Mouse (Mus musculus) forebrain, embryonic 11.5 days (tissue): ENCODE results near the gene Chn2. TPM values are rescaled to one million over a fixed set of nuclear protein-coding genes. Genes with fewer than 3 reads are reported as not detected.

ENCODE experiments used
- ATAC-seq: fragments of 200-750 bp; cut with Nextera tagmentation; replicated peaks from 2 replicates; pipeline ENCODE4 v1.8.0; 2017; ENCODE audit warnings: moderate TSS enrichment; ENCODE audit not compliant: low FRiP score
- DNase-seq: peaks from one replicate; pipeline ENCODE4 v3.0.0-alpha.2; 2017; ENCODE audit warnings: low spot score
- H3K27ac ChIP-seq: fragments of 300-500 bp; sonication (generic); 2 replicates; pipeline ENCODE4 v1.5.1; 2014; ENCODE audit warnings: low read depth, low read length
- H3K27me3 ChIP-seq: fragments of 300-500 bp; sonication (generic); 2 replicates; pipeline ENCODE4 v1.6.1; 2014; ENCODE audit warnings: mild to moderate bottlenecking, low read length, mixed read lengths; ENCODE audit not compliant: control insufficient read depth, insufficient read depth
- H3K36me3 ChIP-seq: fragments of 300-500 bp; sonication (generic); 2 replicates; pipeline ENCODE4 v1.6.1; 2014; ENCODE audit warnings: mild to moderate bottlenecking, low read length, moderate library complexity, mixed read lengths; ENCODE audit not compliant: control insufficient read depth, insufficient read depth
- H3K4me1 ChIP-seq: fragments of 300-500 bp; sonication (generic); replicated peaks from 2 replicates; pipeline ENCODE4 v1.6.1; 2014; ENCODE audit warnings: low read length, mixed read lengths; ENCODE audit not compliant: control insufficient read depth, insufficient read depth
- H3K4me2 ChIP-seq: fragments of 300-500 bp; sonication (generic); 2 replicates; pipeline ENCODE4 v1.6.1; 2014; ENCODE audit warnings: low read depth, mild to moderate bottlenecking, low read length, moderate library complexity, mixed read lengths; ENCODE audit not compliant: severe bottlenecking
- H3K4me3 ChIP-seq: fragments of 300-500 bp; sonication (generic); 2 replicates; pipeline ENCODE4 v1.5.1; 2014; ENCODE audit warnings: low read depth, low read length
- H3K9ac ChIP-seq: fragments of 300-500 bp; sonication (generic); 2 replicates; pipeline ENCODE4 v1.6.1; 2014; ENCODE audit warnings: low read length
- H3K9me3 ChIP-seq: fragments of 300-500 bp; sonication (generic); 2 replicates; pipeline ENCODE4 v1.6.1; 2016; ENCODE audit warnings: low read length, mixed read lengths; ENCODE audit not compliant: control insufficient read depth
- WGBS: fragments of 180-500 bp; shearing (Covaris S2); extraction: QIAGEN DNeasy Blood & Tissue Kit; methylation state at CpG from one replicate; pipeline ENCODE4 v1.1.7; 2014; 5-methylcytosine and 5-hydroxymethylcytosine counted together
- polyA plus RNA-seq: library from polyadenylated mRNA; unstranded; fragments of >200 nt; fragmentation: Nextera tagmentation; extraction: Ambion mirVana; gene quantifications from 2 replicates; pipeline ENCODE4 v1.2.1, GENCODE M21; 2014

Gene Chn2
- polyA plus RNA-seq, 1 experiment from 2014 or later, result 20.3 TPM

DNA sequence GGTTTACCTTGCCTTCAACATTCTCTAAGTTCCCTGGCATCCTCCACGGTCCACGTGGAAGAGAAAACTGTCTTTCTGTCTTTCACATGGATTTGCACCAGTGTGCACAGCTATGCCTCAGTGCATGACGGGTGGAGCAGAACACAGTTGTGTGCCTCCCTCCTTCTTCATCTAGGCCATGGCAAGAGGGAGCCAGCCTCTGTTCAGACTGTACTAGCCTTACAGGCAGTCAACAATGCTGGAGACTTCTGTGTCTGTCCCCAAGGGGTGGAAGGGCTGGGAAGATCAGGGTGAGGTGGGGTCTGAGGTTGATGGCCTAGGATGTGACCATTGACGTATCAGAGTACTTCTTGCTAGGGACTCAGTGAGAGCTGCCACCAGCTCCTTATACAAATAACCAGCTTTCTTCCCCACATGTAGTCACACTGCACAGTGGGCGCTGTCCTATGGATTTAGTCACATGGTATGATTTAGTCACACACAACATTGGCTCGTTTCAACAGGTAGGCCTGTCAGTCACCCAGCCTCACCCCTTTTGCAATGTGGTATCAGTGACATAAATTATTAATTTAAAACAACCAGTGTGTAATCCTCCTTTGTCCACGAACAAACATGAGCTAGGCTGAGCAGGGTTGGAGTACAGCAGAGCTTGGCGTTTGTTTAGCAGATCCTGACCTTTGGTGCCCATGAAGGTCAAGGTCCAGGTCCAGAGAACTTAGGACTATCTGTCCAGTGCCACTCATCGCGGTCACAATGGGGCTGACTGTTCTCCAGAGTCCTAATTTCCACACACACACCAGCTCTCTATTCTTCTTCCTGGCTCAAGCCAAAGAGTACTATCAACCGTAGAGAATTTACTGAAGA lies 7.8 kb downstream of the Chn2 start:
- ATAC-seq, result no peak
- Histone ChIP-seq H3K4me2 (no peak overlapping the region), H3K27ac (no peak overlapping the region), H3K9me3 (no peaks in the 10 kb centered on the region), H3K4me1 (no peaks in the 10 kb centered on the region), H3K4me3 (no peak overlapping the region), H3K36me3 (no peaks in the 10 kb centered on the region), H3K9ac (no peak overlapping the region), H3K27me3 (no peaks in the 10 kb centered on the region)
- DNase-seq, result no peak
- 88% methylated on average over 11 of the region's 11 CpGs for WGBS

DNA sequence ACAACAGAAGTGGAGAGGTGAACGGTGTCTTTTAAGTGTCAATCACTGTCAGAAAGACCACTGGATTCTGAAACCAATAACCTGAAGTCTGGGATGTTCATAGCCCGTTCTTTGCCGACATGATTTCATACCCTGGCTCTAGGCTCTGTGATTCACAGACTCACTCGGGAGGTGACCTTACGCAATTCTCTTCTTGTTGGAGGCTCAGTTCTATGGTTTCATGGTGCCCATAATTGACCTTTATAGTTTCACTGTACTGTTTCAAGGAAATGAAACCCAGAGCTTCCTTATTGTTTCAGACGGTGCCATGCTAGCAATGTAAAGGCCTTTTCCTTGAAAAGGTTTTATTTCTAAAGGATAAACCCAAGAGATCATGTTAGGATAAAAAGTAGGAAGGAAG lies 9.4 kb downstream of the Chn2 start:
- H3K4me3 ChIP-seq, result no peak overlapping the region
- 94% methylated on average over 6 of the region's 6 CpGs for WGBS
- H3K9ac ChIP-seq, result no peak overlapping the region
- H3K27me3 ChIP-seq, result no peaks in the 10 kb centered on the region
- H3K4me1 ChIP-seq, result no peaks in the 10 kb centered on the region
- ATAC-seq (no peak), DNase-seq (no peak)
- no peaks in the 10 kb centered on the region for H3K9me3 ChIP-seq
- H3K27ac ChIP-seq, result no peak overlapping the region
- H3K36me3 ChIP-seq, result no peaks in the 10 kb centered on the region
- H3K4me2 ChIP-seq, result no peak overlapping the region

DNA sequence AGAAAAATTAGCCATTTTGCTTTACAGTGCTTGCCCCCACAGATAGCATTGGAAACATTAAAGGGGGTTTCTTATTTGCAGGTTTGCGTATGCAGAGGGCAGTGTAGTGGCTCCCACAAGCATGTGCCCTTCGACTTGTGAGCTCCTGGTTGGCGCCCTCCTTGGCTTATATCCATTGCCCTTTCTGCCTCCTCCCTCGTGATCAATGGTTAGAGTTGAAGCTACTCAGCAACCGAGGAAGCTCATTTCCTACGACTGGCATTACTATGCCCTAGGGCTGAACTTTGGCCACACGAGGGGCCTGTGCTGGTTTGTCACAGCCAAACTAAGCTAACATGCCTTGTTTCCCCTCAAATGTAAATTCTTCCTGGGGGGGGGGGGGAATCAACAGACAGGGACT lies 11.8 kb downstream of the Chn2 start:
- Histone ChIP-seq H3K4me2 (no peak overlapping the region), H3K9ac (no peak overlapping the region), H3K9me3 (no peaks in the 10 kb centered on the region), H3K4me1 (0 out of 2 replicates have a peak, but pooled peaks cover 2% of the 10 kb centered on the region), H3K36me3 (no peaks in the 10 kb centered on the region), H3K27me3 (no peaks in the 10 kb centered on the region), H3K27ac (no peak overlapping the region), H3K4me3 (no peak overlapping the region)
- WGBS, result 67% methylated on average over 7 of the region's 7 CpGs
- no peak for DNase-seq
- ATAC-seq, result no peak

DNA sequence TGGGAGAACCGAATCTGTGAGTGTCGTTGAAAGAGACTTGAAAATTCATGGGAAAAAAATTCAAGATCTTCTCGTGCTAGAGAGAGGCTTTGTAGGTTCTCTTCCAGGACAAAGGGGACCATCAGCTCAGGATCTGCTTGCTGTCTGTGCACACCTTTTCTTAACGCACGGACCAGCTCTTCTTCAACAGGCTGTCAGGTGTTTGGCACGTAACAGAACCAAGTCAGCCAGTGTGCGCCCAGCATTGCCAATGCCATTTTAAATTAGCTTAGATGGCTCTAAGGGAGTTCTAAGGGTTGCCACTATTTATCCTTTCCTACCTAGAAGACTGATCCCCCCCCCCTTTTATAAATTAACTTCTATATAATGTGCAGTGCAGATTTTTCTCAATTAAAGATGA lies 12.8 kb downstream of the Chn2 start:
- Histone ChIP-seq H3K27ac (no peak overlapping the region), H3K27me3 (no peaks in the 10 kb centered on the region), H3K4me1 (0 out of 2 replicates have a peak, but pooled peaks cover 2% of the 10 kb centered on the region), H3K9ac (no peak overlapping the region), H3K4me2 (no peak overlapping the region), H3K9me3 (no peaks in the 10 kb centered on the region), H3K4me3 (no peak overlapping the region), H3K36me3 (no peaks in the 10 kb centered on the region)
- DNase-seq (no peak), ATAC-seq (no peak)
- WGBS, result 90% methylated on average over 7 of the region's 7 CpGs

DNA sequence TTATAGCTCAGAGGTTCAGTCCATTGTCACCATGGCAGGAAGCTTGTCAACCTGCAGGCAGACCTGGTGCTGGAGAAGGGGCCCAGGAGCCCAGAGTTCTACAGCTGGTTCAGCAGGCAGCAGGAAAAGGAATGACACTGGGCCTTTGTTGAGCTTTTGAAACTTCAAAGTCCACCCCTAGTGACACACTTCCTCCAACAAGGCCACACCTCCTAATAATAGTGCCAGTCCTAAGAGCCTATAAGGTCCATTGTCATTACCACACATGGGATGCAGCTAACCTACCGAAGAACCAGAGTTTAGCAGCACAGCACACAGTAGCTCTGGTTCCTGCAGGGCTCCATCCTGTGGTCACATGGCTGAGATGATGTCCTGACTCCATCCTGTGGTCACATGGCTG lies 13.3 kb downstream of the Chn2 start:
- 94% methylated on average over 1 of the region's 1 CpGs for WGBS
- Histone ChIP-seq H3K9me3 (no peaks in the 10 kb centered on the region), H3K9ac (no peak overlapping the region), H3K36me3 (no peaks in the 10 kb centered on the region), H3K4me1 (0 out of 2 replicates have a peak, but pooled peaks cover 2% of the 10 kb centered on the region), H3K4me2 (no peak overlapping the region), H3K4me3 (no peak overlapping the region), H3K27ac (no peak overlapping the region), H3K27me3 (no peaks in the 10 kb centered on the region)
- DNase-seq (no peak), ATAC-seq (no peak)

DNA sequence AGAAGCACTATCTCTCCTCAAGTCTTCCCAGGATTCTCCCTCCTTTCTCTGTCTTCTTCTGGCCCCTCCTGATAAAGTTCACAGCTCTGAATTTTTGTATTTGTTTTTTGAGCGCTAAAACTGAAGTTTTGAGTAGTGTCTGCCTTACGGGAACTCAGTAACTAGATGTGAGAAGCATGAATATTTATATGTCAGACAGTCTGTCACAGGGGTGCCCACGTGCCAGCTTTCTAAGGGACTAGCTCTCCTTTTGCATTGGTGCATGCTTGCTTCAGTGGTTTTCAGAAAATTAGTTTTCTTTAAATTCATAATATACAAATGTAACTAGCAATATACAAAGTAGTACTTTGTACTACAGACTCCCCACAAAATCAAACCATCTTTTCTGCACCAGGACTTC lies 14.0 kb downstream of the Chn2 start:
- H3K27ac ChIP-seq, result no peak overlapping the region
- H3K4me2 ChIP-seq, result no peak overlapping the region
- no peaks in the 10 kb centered on the region for H3K9me3 ChIP-seq
- DNase-seq (no peak), ATAC-seq (no peak)
- H3K4me3 ChIP-seq, result no peak overlapping the region
- H3K9ac ChIP-seq, result no peak overlapping the region
- H3K4me1 ChIP-seq, result 0 out of 2 replicates have a peak, but pooled peaks cover 2% of the 10 kb centered on the region
- no peaks in the 10 kb centered on the region for H3K27me3 ChIP-seq
- 92% methylated on average over 3 of the region's 3 CpGs for WGBS
- no peaks in the 10 kb centered on the region for H3K36me3 ChIP-seq

DNA sequence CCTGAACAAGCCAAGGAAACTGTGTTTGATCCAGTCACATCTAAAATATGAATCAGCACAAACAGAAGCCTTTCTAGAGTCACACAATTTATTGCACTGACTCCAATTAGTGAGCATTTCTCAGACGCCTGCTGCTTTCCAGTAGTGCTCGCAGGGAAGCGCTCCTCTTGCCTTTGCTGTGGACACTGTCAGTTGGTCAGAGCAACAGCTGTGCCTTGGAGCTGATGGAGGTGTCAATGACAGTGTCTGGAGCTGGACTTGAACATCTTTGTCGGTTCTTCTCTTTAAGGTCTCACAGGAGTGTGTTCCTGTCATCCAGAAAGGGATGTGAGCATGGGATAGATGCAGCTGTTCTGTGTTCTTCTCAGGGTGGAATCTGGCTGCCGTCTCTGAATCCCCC lies 16.0 kb downstream of the Chn2 start:
- no peak for ATAC-seq
- no peak for DNase-seq
- no peak overlapping the region for H3K4me2 ChIP-seq
- no peaks in the 10 kb centered on the region for H3K27me3 ChIP-seq
- 0 out of 2 replicates have a peak, but pooled peaks cover 2% of the 10 kb centered on the region for H3K4me1 ChIP-seq
- H3K9ac ChIP-seq, result no peak overlapping the region
- H3K36me3 ChIP-seq, result no peaks in the 10 kb centered on the region
- H3K27ac ChIP-seq, result no peak overlapping the region
- no peak overlapping the region for H3K4me3 ChIP-seq
- WGBS, result 78% methylated on average over 5 of the region's 5 CpGs
- H3K9me3 ChIP-seq, result no peaks in the 10 kb centered on the region

DNA sequence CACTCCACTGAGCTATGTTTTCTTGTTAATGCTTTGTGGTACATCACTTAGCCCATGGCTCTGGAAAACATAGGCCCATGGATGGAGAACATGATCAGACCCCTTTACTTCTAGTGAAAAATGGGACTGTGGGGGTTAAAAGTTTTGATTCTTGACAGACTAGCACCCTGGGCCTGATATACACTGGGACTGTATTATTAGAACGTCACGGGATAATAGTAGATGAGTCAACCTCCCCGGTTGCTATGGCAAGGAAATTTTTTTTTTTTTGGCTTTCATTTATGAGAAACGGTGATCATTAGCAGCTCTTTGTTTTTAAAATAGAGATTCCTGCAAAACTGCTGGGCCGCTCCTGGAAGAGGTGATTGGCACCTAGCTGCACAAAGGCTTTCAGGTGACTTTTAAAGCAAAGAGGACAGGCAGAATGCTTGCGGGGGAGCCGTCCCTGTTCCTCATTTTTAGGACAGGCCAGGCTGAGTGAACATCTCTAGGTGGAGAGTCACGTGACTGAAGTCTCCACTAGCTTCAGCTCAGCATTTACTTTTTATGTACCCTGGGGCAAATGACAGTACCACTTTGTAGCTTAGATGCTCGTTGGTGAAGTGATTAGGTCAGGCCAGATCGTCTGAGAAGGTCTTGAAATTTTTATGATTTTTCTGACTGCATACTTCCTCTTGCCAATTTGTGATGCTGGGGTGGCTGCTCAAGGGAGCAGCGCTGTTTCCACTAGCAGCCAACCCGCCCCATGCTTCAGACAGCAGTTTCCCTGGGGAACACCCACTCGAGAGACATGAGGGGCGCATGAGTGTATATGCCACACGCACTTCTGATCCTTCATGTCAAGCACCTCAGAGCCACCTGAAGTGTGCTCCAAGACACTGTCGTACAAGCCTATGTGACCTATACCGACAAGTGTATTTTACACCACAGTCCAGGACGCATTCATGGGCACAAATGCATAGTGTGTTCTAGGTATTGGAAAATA lies 17.5 kb downstream of the Chn2 start:
- no peaks in the 10 kb centered on the region for H3K36me3 ChIP-seq
- H3K27ac ChIP-seq, result no peak overlapping the region
- no peaks in the 10 kb centered on the region for H3K9me3 ChIP-seq
- WGBS, result 79% methylated on average over 18 of the region's 18 CpGs
- H3K9ac ChIP-seq, result no peak overlapping the region
- DNase-seq (no peak), ATAC-seq (no peak)
- H3K4me3 ChIP-seq, result no peak overlapping the region
- H3K4me1 ChIP-seq, result peaks cover 2% of the 10 kb centered on the region; the same call in 1 of the 2 replicates
- no peak overlapping the region for H3K4me2 ChIP-seq
- no peaks in the 10 kb centered on the region for H3K27me3 ChIP-seq
